Mouse (Mus musculus): ENCODE measurements around the gene Zbed5.
A peak's percentile ranks its signal among the peaks of the same experiment; 100 is the strongest.

DNA sequence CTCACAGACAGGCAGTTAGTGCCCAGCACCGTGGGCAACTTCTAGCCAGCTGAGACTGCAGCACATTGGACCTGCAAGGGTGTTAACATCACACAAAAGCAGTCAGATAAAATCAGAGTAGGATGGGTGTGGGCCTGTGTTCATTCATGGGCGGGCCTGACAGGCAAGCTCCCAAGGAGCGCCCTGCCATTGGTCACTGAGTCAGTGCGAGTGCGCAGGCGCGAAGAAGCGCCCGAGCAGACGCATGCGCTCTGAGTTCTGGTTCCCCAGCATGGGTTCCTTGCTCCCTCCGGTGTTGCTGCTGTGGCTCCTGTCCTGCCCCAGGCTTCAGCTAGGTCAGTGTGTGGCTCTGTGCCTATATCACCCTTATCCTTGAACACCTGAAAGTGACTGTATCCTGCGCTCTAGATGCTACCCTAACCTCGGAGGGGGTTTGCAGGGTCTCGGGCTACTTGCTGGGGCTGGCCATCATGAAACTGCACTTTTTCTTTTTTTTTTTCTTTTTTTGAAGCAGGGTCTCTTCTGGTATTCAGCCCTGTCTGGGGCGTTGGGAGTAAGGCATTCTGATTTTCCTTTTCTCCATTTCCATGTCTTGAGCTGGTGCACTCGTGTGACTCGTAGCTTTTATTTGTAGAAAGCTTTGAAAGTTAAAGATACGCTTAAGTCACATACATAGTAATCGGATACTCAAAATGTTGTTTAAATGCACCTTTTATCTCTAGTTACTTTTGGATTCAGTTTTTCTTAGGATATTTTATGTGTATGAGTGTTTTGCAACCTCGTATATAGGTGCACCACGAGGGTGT lies 48.6 kb upstream of the Zbed5 start, which contains the start of gene Sumf2:
- no peak for TF ChIP-seq CTCF (IDR thresholded peaks at IDR 0.05; ENCODE audit: extremely low read depth, insufficient read depth, insufficient read length, insufficient replicate concordance)
- TF ChIP-seq POLR2A (IDR thresholded peaks at IDR 0.05; ENCODE audit: low read depth, low read length): peak; percentile 83
